Mouse (Mus musculus) stomach, postnatal 0 days (tissue): ENCODE results near the gene 4933427D14Rik.

Source experiments
- CTCF ChIP-seq: IDR thresholded peaks from 2 replicates; pipeline ENCODE4 v1.5.1; 2016; ENCODE audit warnings: antibody characterized with exemption, low read depth, mild to moderate bottlenecking, moderate library complexity
- EP300 ChIP-seq: optimal IDR thresholded peaks from 2 replicates; pipeline ENCODE3; 2016; ENCODE audit warnings: antibody characterized with exemption

- no peak for TF ChIP-seq CTCF
- no peak for TF ChIP-seq EP300
Observed at GRCm38 (mm10) chr11:72194259-72194658, 13.0 kb downstream of the 4933427D14Rik start.
